Mouse (Mus musculus) MEL (cell line): ENCODE measurements at regions not wholly inside any gene's neighbourhood (a gene's known extent, or its start where the extent isn't known, plus 50 kb on each side); places are given as distances from the start of the nearest gene placed in this dataset.

Experiments
- DNase-seq: peaks from one replicate; pipeline ENCODE4 v3.0.0; 2011; ENCODE audit warnings: low read depth, low spot score
- H3K27ac ChIP-seq: 2 replicates; pipeline ENCODE4 v1.5.1; 2012; ENCODE audit warnings: low read depth, mild to moderate bottlenecking, control low read depth, low read length, moderate library complexity; ENCODE audit not compliant: control insufficient read depth
- H3K27me3 ChIP-seq, 2 experiments: fragments of 150-350 bp in 1 of 2; sonication (generic) in 1 of 2; 2 replicates each; pipeline ENCODE4 v1.6.1; 2012; ENCODE audit warnings: low read length in 2 of 2, mild to moderate bottlenecking in 2 of 2, improper control_type of control experiment in 1 of 2, moderate library complexity in 1 of 2; ENCODE audit not compliant: insufficient read depth in 2 of 2, control insufficient read depth in 1 of 2
- H3K36me3 ChIP-seq, 2 experiments: 2 replicates each; pipeline ENCODE4 v1.6.1; 2012 to 2014; ENCODE audit warnings: low read length in 2 of 2, improper control_type of control experiment in 1 of 2, inconsistent platforms in 1 of 2, mild to moderate bottlenecking in 1 of 2; ENCODE audit not compliant: insufficient read depth in 2 of 2, control insufficient read depth in 1 of 2
- H3K4me1 ChIP-seq, 2 experiments: fragments of 150-350 bp in 1 of 2; sonication (generic) in 1 of 2; 2 replicates each; pipeline ENCODE4 v1.6.1; 2012; ENCODE audit warnings: low read length in 2 of 2, improper control_type of control experiment in 1 of 2, mild to moderate bottlenecking in 1 of 2; ENCODE audit not compliant: insufficient read depth in 2 of 2, control insufficient read depth in 1 of 2
- H3K4me3 ChIP-seq, 2 experiments: fragments of 150-350 bp in 1 of 2; sonication (generic) in 1 of 2; 2 replicates each; pipeline ENCODE4 v1.5.1; 2012; ENCODE audit warnings: low read depth in 2 of 2, low read length in 2 of 2, mild to moderate bottlenecking in 2 of 2, moderate library complexity in 2 of 2, control low read depth in 1 of 2, improper control_type of control experiment in 1 of 2; ENCODE audit not compliant: control insufficient read depth in 1 of 2, insufficient read depth in 1 of 2
- H3K79me2 ChIP-seq: 2 replicates; pipeline ENCODE4 v1.6.1; 2012; ENCODE audit warnings: mild to moderate bottlenecking, low read length, moderate library complexity; ENCODE audit not compliant: control insufficient read depth, poor library complexity, insufficient read depth
- H3K9ac ChIP-seq: 2 replicates; pipeline ENCODE4 v1.6.1; 2012; ENCODE audit warnings: low read depth, mild to moderate bottlenecking, control low read depth, low read length, moderate library complexity; ENCODE audit not compliant: control insufficient read depth, poor library complexity, severe bottlenecking
- H3K9me3 ChIP-seq: fragments of 150-350 bp; sonication (generic); replicated peaks from 2 replicates; pipeline ENCODE4 v1.6.1; 2012; ENCODE audit warnings: mild to moderate bottlenecking, low read length, improper control_type of control experiment, moderate library complexity; ENCODE audit not compliant: insufficient read depth
- CHD1 ChIP-seq: IDR thresholded peaks from 2 replicates; pipeline ENCODE4 v1.6.1; 2012; ENCODE audit warnings: low read depth, mild to moderate bottlenecking, inconsistent platforms, low read length, improper control_type of control experiment
- CTCF ChIP-seq, 3 experiments: IDR thresholded peaks in 2 of 3; conservative IDR thresholded peaks in 1 of 3; 2 replicates each; pipeline ENCODE4 v1.5.1; 2011 to 2012; ENCODE audit warnings: low read length in 3 of 3, low read depth in 2 of 3, mild to moderate bottlenecking in 2 of 3, improper control_type of control experiment in 1 of 3, inconsistent platforms in 1 of 3, mixed read lengths in 1 of 3, moderate library complexity in 1 of 3; ENCODE audit not compliant: control insufficient read depth in 1 of 3, insufficient read depth in 1 of 3, poor library complexity in 1 of 3, severe bottlenecking in 1 of 3
- E2F4 ChIP-seq: IDR thresholded peaks from 2 replicates; pipeline ENCODE4 v1.6.1; 2011; ENCODE audit warnings: low read depth, low read length, improper control_type of control experiment, borderline replicate concordance
- EP300 ChIP-seq, 2 experiments: IDR thresholded peaks; 2 replicates each; pipeline ENCODE4 v1.6.1; 2011; ENCODE audit warnings: improper control_type of control experiment in 2 of 2, low read length in 2 of 2, low read depth in 1 of 2, mild to moderate bottlenecking in 1 of 2
- GABPA ChIP-seq: IDR thresholded peaks from 2 replicates; pipeline ENCODE4 v1.6.1; 2012; ENCODE audit warnings: low read depth, mild to moderate bottlenecking, inconsistent platforms, low read length, improper control_type of control experiment, moderate library complexity
- GATA1 ChIP-seq: IDR thresholded peaks from 2 replicates; pipeline ENCODE4 v1.6.1; 2011; ENCODE audit warnings: low read depth, low read length, improper control_type of control experiment
- HCFC1 ChIP-seq: IDR thresholded peaks from 2 replicates; pipeline ENCODE4 v1.6.1; 2012; ENCODE audit warnings: low read depth, mild to moderate bottlenecking, inconsistent platforms, low read length, improper control_type of control experiment, moderate library complexity
- KAT2A ChIP-seq: conservative IDR thresholded peaks from 2 replicates; pipeline ENCODE4 v1.6.1; 2012; ENCODE audit warnings: low read depth, low read length, improper control_type of control experiment, inconsistent platforms
- MAFK ChIP-seq: IDR thresholded peaks from 2 replicates; pipeline ENCODE4 v1.6.1; 2011; ENCODE audit warnings: low read depth, mild to moderate bottlenecking, low read length, improper control_type of control experiment, borderline replicate concordance
- MAX ChIP-seq: IDR thresholded peaks from 2 replicates; pipeline ENCODE4 v1.6.1; 2011; ENCODE audit warnings: low read length, improper control_type of control experiment
- MYC ChIP-seq: IDR thresholded peaks from 2 replicates; pipeline ENCODE4 v1.6.1; 2011; ENCODE audit warnings: low read depth, mild to moderate bottlenecking, low read length, improper control_type of control experiment, moderate library complexity
- NELFE ChIP-seq: IDR thresholded peaks from 2 replicates; pipeline ENCODE4 v1.6.1; 2011; ENCODE audit warnings: low read depth, low read length, improper control_type of control experiment
- POLR2A ChIP-seq, 2 experiments: IDR thresholded peaks; 2 replicates each; pipeline ENCODE4 v1.6.1; 2011 to 2012; ENCODE audit warnings: low read length in 2 of 2, mild to moderate bottlenecking in 2 of 2, control low read depth in 1 of 2, improper control_type of control experiment in 1 of 2, low read depth in 1 of 2, moderate library complexity in 1 of 2; ENCODE audit not compliant: control insufficient read depth in 1 of 2, insufficient read depth in 1 of 2, poor library complexity in 1 of 2
- RCOR1 ChIP-seq: IDR thresholded peaks from 2 replicates; pipeline ENCODE4 v1.6.1; 2012; ENCODE audit warnings: low read depth, mild to moderate bottlenecking, inconsistent platforms, low read length, improper control_type of control experiment
- SIN3A ChIP-seq: IDR thresholded peaks from 2 replicates; pipeline ENCODE4 v1.6.1; 2012; ENCODE audit warnings: low read length, improper control_type of control experiment, inconsistent platforms
- TAL1 ChIP-seq: IDR thresholded peaks from 2 replicates; pipeline ENCODE4 v1.6.1; 2012; ENCODE audit warnings: mild to moderate bottlenecking, inconsistent platforms, low read length, moderate library complexity, mixed read lengths
- TBP ChIP-seq: IDR thresholded peaks from 2 replicates; pipeline ENCODE4 v1.8.0; 2011; ENCODE audit warnings: low read depth, low read length, improper control_type of control experiment
- USF2 ChIP-seq, 2 experiments: IDR thresholded peaks; 2 replicates each; pipeline ENCODE4 v1.6.1; 2011 to 2012; ENCODE audit warnings: improper control_type of control experiment in 2 of 2, low read length in 2 of 2, borderline replicate concordance in 1 of 2, inconsistent platforms in 1 of 2, low read depth in 1 of 2, mild to moderate bottlenecking in 1 of 2; ENCODE audit not compliant: insufficient read depth in 1 of 2
- ZMIZ1 ChIP-seq: IDR thresholded peaks from 2 replicates; pipeline ENCODE4 v1.6.1; 2012; ENCODE audit warnings: low read depth, mild to moderate bottlenecking, inconsistent platforms, low read length, improper control_type of control experiment, moderate library complexity

DNA sequence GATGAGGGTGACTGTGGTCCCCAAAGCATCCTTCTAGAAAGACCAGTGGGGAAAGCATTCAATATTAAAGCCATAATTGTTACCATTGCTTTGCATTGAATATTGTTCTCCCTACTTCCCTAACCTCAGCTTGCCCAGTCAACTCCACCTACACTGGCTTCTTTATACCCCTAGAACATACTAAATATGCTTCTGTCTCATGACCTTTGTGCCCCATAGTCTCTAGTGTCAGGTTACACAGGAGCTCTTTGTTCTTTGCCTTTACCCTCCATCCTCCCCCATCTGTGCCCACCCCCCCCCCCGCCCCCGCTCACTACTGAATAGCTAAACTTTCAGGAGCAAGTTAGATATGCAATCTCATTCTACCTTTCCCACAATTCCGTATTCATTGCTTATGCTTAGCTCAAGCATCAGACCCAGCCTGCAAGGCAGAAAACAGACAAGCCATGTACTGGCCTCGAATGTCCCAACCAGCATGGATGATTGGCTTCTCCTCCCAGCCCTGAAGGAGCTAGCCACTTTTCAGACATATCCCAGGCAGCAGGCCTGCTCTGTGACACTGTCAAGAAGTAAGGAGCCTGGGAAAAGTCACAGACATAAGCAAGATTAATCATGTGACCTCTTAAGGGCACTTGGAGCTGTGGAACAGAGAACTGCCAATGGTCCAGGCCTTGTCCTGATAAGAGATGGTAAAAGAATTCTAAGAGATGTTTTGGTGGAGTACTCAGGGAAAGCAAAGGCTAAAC, 410.4 kb downstream of the Insc start:
- no peaks in the 10 kb centered on the region for H3K79me2 ChIP-seq

DNA sequence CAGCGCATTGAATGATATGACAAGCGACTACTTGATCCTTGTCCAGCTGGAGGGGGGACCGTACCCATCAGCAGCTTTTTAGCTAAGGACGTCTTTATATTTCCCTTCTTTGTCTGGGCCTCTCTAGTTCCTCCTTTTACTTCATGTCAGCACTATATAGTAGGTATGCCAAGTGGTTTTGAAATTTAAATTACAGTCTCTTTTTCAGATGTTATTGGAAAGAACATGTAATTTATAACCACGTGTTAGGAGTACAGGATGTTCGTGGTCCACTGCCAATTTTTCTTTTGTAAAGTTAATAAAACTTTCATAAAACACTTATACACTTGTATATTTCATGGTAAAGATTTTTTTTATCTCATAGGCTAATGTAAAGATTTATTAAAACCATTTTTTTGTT, 426.5 kb downstream of the Insc start:
- Histone ChIP-seq H3K4me3 (no peak overlapping the region), H3K9me3 (no peaks in the 10 kb centered on the region), H3K27ac (no peak overlapping the region), H3K27me3 (no peaks in the 10 kb centered on the region), H3K9ac (no peak overlapping the region), H3K4me1 (no peaks in the 10 kb centered on the region), H3K79me2 (no peaks in the 10 kb centered on the region), H3K36me3 (no peaks in the 10 kb centered on the region)
- no peak for DNase-seq
- TF ChIP-seq TBP (no peak), CTCF (IDR thresholded peaks at IDR 0.05 in 2 of 3, conservative IDR thresholded peaks at IDR 0.05 in 1 of 3; ENCODE audit: control insufficient read depth in 1 of 3, insufficient read depth in 1 of 3, low read depth in 2 of 3, low read length in 3 of 3, poor library complexity in 1 of 3, severe bottlenecking in 1 of 3) (no peak), RCOR1 (no peak), E2F4 (no peak), CHD1 (no peak), NELFE (no peak)

More for the DNA sequence above, 410.4 kb downstream of the Insc start:
- no peaks in the 10 kb centered on the region for H3K9me3 ChIP-seq
- H3K27ac ChIP-seq = no peak overlapping the region
- H3K9ac ChIP-seq = no peak overlapping the region
- no peak overlapping the region for H3K4me3 ChIP-seq
- no peaks in the 10 kb centered on the region for H3K4me1 ChIP-seq
- no peaks in the 10 kb centered on the region for H3K36me3 ChIP-seq
- no peak for DNase-seq
- TF ChIP-seq MAX = no peak
- TF ChIP-seq MAFK = no peak
- no peak for TF ChIP-seq KAT2A
- TF ChIP-seq SIN3A = no peak
- TF ChIP-seq USF2 (IDR thresholded peaks at IDR 0.05; ENCODE audit: borderline replicate concordance in 1 of 2, insufficient read depth in 1 of 2, low read depth in 1 of 2, low read length in 2 of 2) = no peak
- TF ChIP-seq HCFC1 = no peak
- no peak for TF ChIP-seq POLR2A (IDR thresholded peaks at IDR 0.05; ENCODE audit: control insufficient read depth in 1 of 2, insufficient read depth in 1 of 2, low read depth in 1 of 2, low read length in 2 of 2, poor library complexity in 1 of 2)
- TF ChIP-seq EP300 (IDR thresholded peaks at IDR 0.05; ENCODE audit: low read depth in 1 of 2, low read length in 2 of 2) = no peak
- TF ChIP-seq ZMIZ1 = no peak
- TF ChIP-seq MYC = no peak
- no peak for TF ChIP-seq TBP
- no peak for TF ChIP-seq GATA1
- no peak for TF ChIP-seq GABPA
- TF ChIP-seq E2F4 = no peak
- no peak for TF ChIP-seq TAL1
- TF ChIP-seq, all 39 proteins: peak for 0
- H3K27me3 ChIP-seq = no peaks in the 10 kb centered on the region
